Mouse (Mus musculus) adrenal gland, postnatal 4 days (tissue): Measurements from ENCODE around the gene L1cam. TPM values are rescaled to one million over a fixed set of nuclear protein-coding genes. Genes with fewer than 3 reads are reported as not detected.

Experiments
- DNase-seq, 2 experiments: peaks; one replicate each; pipeline ENCODE4 v3.0.0; 2021 to 2022; ENCODE audit warnings: low spot score in 2 of 2, mixed read lengths in 2 of 2
- long read RNA-seq, 2 experiments: library from polyadenylated mRNA; stranded (forward); transcript quantifications; one replicate each; pipeline ENCODE4 v2.0.0; 2021
- total RNA-seq, 2 experiments: library from RNA; stranded (reverse); gene quantifications; 2 replicates each; pipeline ENCODE4 v1.2.3; 2021

Gene L1cam
- total RNA-seq: 10 to 100 TPM; 27.6 to 45.7 TPM
- long read RNA-seq, experiment 1, partial matches to known transcripts: 1 of 3 reads
- long read RNA-seq, experiment 1, other reads (novel, unspliced or antisense): 2 of 3 reads
- long read RNA-seq, experiment 2, full-length matches to known transcripts: 1 of 14 reads
- long read RNA-seq, experiment 2, partial matches to known transcripts: 6 of 14 reads
- long read RNA-seq, experiment 2, other reads (novel, unspliced or antisense): 7 of 14 reads

DNA sequence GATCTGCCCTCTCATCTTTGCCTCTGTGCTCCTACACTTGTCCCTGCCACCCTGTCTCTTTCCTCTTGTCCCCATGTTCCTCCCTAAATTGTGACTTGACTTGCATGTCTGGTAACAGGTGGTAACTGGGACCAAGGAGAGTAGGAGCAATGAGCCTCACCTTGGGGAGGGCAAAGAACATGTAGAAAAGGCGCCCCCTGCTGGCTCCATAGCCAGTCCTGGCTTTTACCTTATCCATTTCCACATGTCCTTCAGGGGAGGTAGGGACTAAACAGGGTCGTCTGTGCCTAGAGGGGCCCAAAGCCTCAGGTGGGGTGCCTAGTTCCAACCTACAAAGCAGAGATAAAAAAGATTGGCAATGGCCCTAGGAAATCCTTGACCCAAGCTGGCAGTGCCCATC, at the start of gene L1cam:
L1cam (minus strand) TSS at position 387 of the 400 bp plus-strand sequence.
- no peak for DNase-seq

DNA sequence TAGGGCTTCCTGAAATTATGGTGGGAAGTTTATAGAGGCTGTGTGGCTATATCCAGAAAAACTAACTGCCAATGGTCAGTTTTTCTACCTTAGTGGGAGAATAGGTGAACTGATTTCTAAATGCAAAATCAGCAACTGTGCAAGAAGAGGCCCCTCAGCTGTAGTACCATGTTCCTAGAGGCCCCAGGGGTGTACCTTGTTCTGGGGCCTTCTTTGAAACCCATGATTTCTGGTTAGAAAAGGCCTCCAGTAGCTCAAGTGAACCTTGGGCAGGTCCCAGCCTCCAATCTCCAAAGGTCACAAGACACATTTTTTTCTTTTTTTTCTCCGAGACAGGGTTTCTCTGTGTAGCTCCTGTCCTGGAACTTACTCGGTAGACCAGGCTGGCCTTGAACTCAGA, 46.4 kb upstream of the L1cam start:
- no peak for DNase-seq

DNA sequence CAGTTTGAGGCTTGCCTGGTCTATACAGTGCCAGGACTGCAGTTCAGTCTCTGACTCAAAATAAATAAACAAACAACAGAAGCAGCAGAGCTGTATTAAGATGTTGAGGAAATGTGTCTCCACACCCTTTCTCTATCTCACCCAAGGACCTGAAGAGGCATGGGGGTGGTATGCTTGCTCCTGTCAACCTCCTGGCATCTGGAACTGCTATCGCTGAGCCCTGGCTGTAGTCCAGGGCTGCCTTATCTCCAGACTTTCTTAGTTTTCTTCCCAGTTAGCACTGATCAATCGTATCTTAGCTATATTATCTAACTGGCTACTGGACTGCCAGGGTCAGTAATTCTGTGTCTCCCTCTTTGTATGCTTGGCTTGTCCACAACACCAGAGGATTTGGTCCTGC, 46.0 kb upstream of the L1cam start:
- no peak for DNase-seq

DNA sequence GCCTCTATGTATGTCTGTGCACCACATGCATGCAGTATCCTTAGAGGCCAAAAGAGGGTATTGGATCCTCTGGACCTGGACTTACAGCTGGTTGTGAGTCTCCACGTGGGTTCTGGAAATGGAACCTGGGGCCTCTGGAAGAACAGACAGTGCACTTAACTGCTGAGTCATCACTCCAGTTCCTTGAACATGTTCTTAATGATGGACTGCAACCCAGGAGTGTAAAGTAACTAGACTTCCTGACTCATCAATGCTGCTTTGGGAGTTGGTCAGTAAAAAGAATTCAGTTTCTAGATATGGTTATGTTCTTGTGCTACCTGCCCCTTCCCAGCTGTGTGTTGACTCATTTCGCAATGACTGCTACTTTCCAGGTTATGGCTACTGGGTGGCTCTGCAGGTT, 36.0 kb upstream of the L1cam start:
- DNase-seq: no peak

DNA sequence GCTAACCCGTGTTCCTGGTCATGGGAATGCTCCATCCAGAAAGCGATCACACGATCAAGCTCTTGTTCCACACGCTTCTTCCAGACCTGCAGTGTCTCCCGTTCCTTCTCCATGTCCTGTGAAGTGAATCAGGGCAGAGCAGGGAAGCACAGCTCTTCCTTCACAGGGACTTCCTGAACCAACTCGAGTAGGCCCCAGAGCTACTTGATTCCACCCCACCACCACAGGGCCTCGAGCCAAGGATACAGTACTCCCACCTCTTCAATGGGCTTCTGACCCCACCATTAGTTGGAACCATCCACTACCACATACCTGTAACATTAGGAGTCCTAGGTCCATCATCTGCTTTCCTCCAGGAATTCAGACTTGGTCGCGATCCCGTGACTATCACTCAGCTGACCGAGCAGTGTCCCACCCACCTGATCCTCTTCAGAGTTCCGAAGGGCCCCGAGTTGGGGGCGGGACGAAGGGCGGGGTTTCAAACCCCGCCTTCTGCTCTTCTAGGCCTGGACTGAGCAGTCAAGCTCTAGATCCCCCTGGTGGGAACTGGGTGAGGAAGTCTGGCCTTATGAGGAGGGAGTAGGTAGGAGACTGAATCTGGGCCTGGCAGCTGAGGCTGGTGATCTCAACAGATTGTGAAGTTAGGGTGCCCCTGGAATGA, 34.6 kb upstream of the L1cam start, which contains the start of gene Renbp:
Renbp (minus strand) TSS at position 449 of the 661 bp plus-strand sequence.
- DNase-seq: peak in 1 of 2 experiments; percentile 32

DNA sequence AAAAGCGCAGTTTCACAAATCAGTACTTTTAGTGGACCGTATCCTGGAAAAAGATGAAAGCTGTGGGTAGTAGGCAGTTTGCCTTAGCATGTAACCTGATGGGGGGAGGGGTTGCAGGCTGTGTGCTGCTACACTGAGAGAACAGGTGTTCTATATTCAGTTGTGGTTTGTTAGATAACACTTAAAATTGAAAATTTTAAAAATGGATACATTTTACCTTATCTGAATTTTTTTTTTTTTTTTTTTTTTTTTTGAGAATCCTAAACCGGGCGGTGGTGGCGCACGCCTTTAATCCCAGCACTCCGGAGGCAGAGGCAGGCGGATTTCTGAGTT, 26.6 kb upstream of the L1cam start:
- DNase-seq: no peak

DNA sequence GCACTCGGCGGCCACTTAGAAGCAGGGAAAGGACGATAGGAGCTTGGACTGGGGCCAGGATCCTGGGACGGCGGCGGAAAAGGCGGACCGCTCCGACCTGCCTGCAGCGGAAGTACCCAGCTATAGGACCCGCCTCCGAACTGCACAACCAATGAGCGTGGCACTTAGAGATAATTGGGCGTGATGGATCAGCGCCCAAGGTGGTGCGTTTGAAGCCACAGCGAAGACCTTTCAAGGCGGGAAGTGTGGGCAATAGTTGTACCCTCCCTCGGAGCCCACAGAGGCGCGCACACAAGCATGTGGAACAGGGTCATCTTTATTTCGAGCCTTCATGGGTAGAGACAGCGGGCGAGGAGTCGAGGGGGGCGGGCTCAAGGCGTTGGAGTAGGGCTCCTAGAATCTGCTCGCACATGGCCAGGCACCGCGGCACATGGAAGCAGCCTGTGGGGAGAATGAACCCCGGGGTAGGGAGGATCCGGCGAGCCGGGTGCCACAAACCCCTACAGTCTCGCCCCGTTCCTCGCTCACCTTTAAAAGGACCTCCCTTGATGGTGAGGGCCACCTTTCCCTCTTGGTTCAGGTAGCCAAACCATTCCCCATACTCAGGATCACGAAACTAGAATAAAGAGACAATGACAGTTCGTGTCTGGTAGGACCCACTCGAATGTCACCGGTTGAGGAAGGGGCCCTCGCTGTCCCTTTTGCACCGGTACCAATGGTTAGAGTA, 26.1 kb upstream of the L1cam start, which contains the start of the genes Arhgap4 and Naa10:
Arhgap4 (minus strand) TSS at position 48 of the 727 bp plus-strand sequence.
Naa10 (minus strand) TSS at position 122 of the 727 bp plus-strand sequence.
- peak; percentile 56 to 71 for DNase-seq

DNA sequence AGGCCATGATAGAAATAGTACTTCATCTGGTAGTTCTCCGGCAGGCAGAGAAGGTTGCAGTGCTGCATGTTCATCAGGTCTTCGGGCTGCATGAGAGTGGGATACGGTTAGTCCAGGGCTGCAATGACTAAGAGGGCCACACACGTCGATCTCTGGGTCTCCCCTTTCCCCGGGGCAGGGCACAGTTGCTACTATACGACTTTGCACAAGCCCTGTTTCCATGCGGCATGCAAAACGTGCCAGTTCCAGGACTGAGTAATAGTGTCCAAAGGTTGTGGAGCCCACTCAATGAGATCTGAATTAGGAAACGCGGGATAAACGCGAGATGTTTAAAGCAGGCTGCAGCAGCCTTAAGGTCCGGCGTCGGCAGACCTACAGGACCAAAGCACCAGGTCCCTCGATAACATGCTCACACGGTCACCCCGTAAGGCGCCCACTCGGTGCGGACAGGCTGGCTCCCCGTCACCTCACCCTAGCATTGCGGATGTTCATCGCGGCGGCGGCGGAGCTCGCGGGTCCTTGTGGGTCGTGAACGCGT, 25.4 kb upstream of the L1cam start:
- DNase-seq: no peak

DNA sequence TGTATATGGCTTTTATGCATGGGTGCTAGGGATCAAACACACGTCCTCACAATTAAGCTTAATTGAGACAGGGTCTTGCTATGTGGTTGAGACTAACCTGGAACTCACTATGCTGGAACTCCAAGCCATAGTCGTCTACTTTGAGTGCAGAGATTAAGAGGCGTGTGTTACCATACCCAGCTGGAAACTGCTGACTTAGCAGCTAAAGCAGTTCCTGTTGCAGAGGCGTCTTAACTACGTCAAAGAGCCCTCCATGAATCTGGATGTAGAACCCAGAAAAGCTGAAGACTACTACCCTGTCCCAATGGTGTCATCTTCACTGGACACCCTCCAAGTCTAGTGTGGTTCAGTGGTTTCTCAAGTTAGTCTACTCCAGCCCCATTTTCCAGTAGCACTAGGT, 22.7 kb upstream of the L1cam start:
- no peak for DNase-seq

DNA sequence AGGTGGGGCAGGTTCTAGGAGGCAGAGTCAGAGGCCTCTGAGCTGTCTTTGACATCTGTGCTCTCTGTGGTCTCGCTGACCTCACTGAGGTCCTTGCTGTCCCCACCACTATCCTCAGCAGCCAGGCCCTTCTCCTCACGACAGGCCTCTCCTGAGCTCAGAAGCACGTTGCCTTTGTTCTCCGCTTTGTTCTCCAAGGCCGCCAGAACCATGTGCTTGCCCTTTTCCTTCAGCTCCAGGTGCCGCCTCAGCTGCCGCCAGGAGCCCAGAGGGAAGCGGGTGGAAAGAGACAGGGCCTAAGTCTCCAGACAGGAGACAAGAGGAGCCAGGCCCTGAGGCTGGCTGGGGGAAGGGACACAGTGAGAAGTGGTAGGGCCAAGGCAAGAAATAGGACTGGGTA, 21.0 kb upstream of the L1cam start:
- DNase-seq: no peak

DNA sequence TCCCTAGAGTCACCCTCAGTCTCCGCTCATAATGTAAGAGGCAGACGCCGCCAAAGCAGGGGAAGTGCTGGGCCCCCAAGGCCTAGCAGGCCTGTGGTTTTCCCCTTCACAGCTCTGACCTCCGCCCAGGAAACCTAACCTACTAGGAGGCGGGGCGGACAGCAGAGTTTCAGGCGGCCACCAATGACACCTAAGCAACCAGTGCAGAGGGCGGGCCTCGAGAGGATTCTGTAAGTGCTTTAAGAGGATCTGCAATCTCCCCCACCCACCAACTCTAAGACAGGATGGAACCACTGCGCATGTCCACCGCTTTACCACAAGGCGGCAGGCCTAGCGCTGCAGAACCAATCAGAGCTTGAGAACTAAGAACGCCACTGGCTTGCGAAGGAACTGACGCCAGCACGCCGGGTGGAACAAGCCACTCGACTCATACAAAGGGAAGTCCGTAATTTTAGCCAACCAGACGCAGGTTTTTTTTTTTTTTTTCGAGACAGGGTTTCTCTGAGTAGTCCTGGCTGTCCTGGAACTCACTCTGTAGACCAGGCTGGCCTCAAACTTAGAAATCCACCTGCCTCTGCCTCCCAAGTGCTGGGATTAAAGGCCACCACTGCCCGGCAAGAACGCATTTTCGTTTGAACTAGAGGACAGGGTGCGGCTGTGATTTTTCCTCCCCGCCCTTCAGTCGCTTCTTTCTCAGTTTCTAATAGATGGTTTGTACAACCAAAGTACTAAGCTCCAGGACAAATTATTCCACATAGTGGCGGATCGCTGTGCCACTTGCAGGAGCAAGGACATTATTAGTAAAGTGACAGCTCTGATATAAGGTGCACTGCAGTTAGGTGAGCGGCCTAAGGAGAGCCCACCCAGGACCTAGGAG, 19.2 kb upstream of the L1cam start:
- peak; percentile 31 to 64 for DNase-seq

DNA sequence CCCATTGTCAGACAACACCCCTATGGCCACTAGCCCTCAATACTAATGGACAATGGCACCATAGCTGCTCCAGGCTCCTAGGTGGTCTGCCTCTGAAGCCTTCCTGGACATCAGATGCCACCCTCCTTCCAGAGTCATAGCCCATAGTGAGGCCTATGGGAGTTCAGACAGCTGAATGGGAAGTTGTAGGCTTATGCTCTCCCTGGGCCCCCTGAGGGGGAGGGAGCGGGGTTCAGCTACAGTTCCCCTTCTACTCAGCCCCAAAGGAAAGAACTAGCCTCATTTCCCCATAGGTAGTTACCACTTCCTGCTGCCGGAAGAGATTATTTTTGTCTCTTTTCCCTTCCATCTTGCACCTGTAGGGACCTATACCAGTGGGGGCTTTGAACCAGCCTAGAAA, 15.7 kb upstream of the L1cam start:
- no peak for DNase-seq

DNA sequence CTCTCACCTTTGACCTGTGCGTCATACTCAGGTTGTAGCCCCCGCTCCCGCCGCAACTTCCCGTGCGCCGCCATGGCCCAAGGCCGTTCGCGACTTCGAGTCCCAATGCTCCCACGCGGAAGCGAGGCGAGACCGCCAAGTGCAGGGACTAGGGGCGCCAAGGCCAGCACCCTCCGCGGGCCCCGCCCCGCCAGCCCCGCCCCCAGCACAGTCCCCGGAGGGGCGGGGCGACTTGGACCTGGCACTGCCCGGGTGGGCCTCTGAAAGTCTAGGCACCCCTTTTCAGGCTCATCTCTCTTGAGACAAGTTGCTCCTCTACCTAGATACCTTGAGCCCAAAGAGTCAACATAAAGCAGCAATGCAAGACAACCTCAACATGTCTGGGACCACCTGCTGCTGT, 15.3 kb upstream of the L1cam start:
- DNase-seq: no peak

DNA sequence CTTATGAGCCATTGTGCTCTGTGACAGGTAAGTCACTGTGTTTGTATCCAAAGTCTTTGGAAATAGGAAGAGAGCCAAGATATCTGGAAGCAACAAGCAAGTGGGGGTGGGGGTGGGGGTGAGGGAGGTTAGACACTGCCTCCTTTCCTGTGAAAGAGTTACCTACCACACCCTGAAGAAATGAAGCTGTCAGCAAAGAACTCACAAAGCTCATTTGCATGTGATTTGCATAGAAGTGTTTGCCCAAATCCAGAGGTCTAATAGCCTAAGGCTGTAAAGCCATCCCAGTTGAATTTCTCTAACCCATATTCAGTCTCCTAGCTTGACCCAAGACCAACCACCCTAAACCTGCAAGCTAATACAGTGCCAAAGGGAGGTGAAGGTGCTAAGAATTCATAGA, 14.5 kb upstream of the L1cam start:
- DNase-seq: no peak

DNA sequence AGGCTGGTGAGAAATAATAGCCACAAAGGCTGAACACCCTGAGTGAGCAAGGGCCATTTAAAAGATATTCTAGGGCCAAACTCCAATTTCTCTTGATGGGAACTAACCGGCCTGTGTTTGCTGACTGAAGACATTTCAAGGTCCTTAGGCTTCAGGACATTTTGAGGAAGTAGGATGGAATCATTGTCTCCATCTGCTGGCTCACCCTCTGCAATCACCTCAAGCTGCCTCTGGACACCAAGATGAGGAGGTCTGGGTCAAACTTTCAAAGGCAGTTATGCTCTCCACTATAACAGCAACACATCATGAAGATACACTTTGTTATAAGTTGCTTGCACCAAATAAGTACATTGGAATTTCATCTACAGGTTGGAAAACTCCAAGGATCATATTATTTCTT, 14.1 kb upstream of the L1cam start:
- DNase-seq: no peak

DNA sequence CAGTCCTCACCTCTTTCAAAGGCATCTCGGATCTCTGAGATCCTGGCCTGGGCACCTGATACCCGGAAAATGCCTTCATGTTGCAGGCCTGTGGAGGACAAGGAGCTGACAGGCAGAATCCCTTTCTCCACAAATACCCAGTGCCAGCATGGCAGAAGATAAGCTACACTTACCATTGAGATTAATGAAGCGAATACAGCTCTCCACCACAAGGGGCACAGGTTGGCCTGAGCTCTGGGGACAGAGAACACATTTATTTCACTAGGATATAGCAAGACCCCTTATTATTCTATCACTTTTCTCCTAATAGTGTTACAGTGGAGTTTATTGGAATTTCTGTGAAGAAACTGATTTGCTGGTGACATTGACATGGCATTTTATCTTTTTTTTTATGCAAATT, 2.1 kb upstream of the L1cam start:
- no peak for DNase-seq

DNA sequence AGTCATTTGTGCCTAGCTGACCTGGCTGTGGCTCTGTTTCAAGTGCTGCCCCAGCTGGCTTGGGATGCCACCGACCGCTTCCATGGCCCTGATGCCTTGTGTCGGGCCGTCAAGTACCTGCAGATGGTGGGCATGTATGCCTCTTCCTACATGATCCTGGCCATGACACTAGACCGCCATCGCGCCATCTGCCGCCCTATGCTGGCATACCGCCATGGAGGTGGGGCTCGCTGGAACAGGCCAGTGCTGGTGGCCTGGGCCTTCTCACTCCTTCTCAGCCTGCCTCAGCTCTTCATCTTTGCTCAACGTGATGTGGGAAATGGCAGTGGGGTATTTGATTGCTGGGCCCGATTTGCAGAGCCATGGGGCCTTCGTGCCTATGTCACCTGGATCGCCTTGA, 3.1 kb downstream of the L1cam start:
- DNase-seq: no peak

DNA sequence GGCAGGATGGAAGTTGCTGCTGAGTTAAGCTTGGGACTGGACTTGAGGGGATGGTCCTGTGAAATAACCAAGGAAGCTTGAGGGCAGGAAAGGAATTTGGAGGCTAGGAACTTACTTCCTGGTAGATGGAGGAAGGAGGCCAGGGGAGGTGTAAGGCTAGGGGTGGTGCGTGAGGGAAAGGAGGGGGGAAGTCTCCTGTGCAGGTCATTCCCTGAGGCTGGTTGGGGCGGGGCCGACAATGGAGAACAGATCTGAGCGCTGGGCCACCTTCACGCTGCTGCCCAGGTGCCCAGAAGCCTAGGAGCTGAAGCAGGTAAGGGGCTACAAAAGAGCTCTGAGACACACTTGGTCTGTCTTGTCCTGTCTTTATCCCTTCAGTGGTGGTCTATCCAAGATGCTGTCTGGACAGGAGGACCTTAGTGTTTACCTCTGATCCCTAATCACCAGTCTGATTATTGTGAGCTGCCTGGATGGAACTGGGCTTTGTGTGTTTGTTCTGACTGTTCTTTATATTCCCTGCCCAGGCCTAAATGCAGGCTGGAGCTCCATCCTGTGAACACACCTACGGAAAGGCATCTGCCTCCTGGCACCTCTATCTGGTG, 4.3 kb downstream of the L1cam start, which contains the start of gene Avpr2:
Avpr2 (plus strand) TSS at position 552 of the 602 bp plus-strand sequence.
- no peak for DNase-seq

DNA sequence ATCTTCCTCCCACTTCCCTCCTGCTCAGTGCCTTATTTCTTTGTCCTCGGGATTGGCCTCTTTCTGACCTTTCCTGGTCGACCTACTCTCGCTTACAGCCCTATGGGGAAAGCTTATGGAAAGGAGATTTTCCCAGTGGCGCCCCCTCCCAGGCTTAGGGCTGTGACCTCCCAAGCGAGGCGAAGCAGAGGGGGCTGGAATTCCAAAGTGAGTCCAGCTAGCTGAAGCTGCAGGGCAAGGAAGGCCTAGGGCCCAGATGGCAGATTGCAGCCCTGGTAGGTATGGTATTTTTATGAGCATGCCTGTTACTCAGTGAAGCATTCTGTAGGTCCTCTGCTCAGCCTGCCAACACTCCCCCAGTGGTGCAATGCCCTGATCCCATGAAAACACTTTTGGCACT, 14.4 kb downstream of the L1cam start:
- DNase-seq: no peak

DNA sequence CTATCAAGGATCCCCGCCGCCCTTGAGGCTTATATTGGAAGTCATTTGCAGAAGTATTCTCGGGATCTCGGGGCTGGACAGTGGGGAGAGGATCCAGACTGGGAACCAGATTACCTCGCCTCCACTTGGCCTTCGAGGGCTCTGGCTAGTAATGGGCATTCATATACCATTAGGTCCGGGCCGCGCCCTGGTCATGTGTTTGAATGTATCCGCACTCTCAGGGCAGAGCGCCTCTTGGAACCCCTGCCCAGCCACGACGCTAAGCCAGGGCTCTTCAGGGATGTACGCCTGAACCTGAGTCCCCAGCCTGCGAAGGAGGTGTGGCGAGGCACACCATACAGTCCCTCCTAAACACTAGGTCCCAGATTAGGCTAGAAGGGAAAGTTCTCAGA, 14.9 kb downstream of the L1cam start:
- no peak for DNase-seq
